Mouse (Mus musculus): ENCODE data around the gene Tmem30a.

DNA sequence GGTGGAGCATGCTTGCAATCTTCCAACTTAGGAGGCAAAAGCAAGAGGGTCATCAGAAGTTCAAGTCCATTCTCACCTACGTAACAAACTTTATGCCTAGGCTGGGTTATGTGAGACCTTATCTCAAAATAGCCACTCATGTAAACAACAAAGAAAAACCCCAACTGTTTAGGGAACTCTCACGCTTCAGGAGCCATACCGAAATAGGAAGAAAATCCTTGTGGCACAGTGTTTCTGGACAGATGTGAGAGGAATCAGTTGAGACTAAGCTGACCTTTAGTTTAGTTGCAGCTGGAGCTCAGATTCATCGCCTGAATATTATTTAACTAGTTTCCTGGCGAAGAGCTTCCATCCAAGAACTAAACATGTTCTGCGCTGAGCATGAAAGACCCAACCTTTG lies 49.3 kb upstream of the Tmem30a start:
- TF ChIP-seq CTCF (IDR thresholded peaks at IDR 0.05; ENCODE audit: borderline replicate concordance, insufficient read depth, low read depth, low read length) (no peak), POLR2A (IDR thresholded peaks at IDR 0.05; ENCODE audit: borderline replicate concordance, insufficient read depth, low read length) (no peak)

Data from cerebellum, adult 2 months (tissue).